Mouse (Mus musculus): Measurements from ENCODE around the gene Sla2. TPM values are rescaled to one million over a fixed set of nuclear protein-coding genes. Genes with fewer than 3 reads are reported as not detected.
A peak's percentile ranks its signal among the peaks of the same experiment; 100 is the strongest.

Gene Sla2
- polyA plus RNA-seq, 1 experiment from 2014 or later = 11.6 TPM

- DNase-seq (ENCODE audit: low spot score) = no peak
- Histone ChIP-seq H3K36me3 (ENCODE audit: control insufficient read depth, insufficient read depth, low read length) (peaks cover 60% of the 10 kb centered on the region), H3K9me3 (ENCODE audit: control insufficient read depth, low read length) (no peaks in the 10 kb centered on the region), H3K4me2 (no peak overlapping the region), H3K9ac (ENCODE audit: low read depth, low read length) (no peak overlapping the region), H3K4me1 (replicated peaks; ENCODE audit: control insufficient read depth, insufficient read depth, low read length) (peaks cover 19% of the 10 kb centered on the region), H3K27ac (ENCODE audit: low read depth, low read length) (no peak overlapping the region), H3K4me3 (ENCODE audit: low read depth, low read length) (no peak overlapping the region), H3K27me3 (replicated peaks; ENCODE audit: control insufficient read depth, insufficient read depth, low read length) (no peaks in the 10 kb centered on the region)
- ATAC-seq (replicated peaks; ENCODE audit: low FRiP score) = no peak
- 86% methylated on average over 7 of the region's 7 CpGs for WGBS
Measured at GRCm38 (mm10) chr2:156869554-156869953, 17.4 kb downstream of the Sla2 start.

DNA sequence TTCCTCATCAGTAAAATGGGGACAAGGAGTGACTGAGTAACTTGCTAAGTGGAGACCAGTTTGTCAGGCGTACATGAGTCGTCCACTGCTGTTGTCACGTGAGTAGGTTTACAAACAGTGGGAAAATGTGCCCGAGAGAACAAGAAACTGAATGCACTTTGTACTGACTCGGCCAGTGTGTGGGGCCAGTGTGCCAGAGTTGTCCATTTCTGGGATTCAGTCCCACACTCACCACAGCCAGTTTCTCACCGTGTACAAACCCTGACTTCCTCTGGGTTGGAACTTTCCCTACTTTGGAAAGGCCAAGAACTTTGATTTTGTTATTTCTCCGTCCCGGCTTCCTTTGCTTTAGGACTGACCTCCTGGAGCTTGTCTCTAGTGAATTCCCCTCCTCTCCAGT is 18.0 kb downstream of the Sla2 start:
- H3K9me3 ChIP-seq (ENCODE audit: control insufficient read depth, low read length) = no peaks in the 10 kb centered on the region
- peaks cover 20% of the 10 kb centered on the region for H3K4me1 ChIP-seq (replicated peaks; ENCODE audit: control insufficient read depth, insufficient read depth, low read length)
- H3K27me3 ChIP-seq (replicated peaks; ENCODE audit: control insufficient read depth, insufficient read depth, low read length) = no peaks in the 10 kb centered on the region
- H3K36me3 ChIP-seq (ENCODE audit: control insufficient read depth, insufficient read depth, low read length) = peaks cover 55% of the 10 kb centered on the region
- no peak overlapping the region for H3K9ac ChIP-seq (ENCODE audit: low read depth, low read length)
- 82% methylated on average over 8 of the region's 8 CpGs for WGBS
- H3K4me3 ChIP-seq (ENCODE audit: low read depth, low read length) = no peak overlapping the region
- DNase-seq (ENCODE audit: low spot score) (no peak), ATAC-seq (replicated peaks; ENCODE audit: low FRiP score) (no peak)
- no peak overlapping the region for H3K27ac ChIP-seq (ENCODE audit: low read depth, low read length)
- H3K4me2 ChIP-seq = no peak overlapping the region

GRCm38 (mm10) chr2:156864481-156864880 is 22.5 kb downstream of the Sla2 start:
- Histone ChIP-seq H3K4me1 (replicated peaks; ENCODE audit: control insufficient read depth, insufficient read depth, low read length) (peaks cover 17% of the 10 kb centered on the region), H3K27ac (ENCODE audit: low read depth, low read length) (peak overlapping the region; percentile 92), H3K27me3 (replicated peaks; ENCODE audit: control insufficient read depth, insufficient read depth, low read length) (no peaks in the 10 kb centered on the region), H3K9me3 (ENCODE audit: control insufficient read depth, low read length) (no peaks in the 10 kb centered on the region), H3K36me3 (ENCODE audit: control insufficient read depth, insufficient read depth, low read length) (peaks cover 25% of the 10 kb centered on the region; the same call in 1 of the 2 replicates), H3K9ac (ENCODE audit: low read depth, low read length) (peak overlapping the region; percentile 99), H3K4me2 (peak overlapping the region; percentile 82), H3K4me3 (ENCODE audit: low read depth, low read length) (peak overlapping the region; percentile 100)
- DNase-seq (ENCODE audit: low spot score) (no peak), ATAC-seq (replicated peaks; ENCODE audit: low FRiP score) (no peak)
- WGBS = 68% methylated on average over 3 of the region's 3 CpGs

DNA sequence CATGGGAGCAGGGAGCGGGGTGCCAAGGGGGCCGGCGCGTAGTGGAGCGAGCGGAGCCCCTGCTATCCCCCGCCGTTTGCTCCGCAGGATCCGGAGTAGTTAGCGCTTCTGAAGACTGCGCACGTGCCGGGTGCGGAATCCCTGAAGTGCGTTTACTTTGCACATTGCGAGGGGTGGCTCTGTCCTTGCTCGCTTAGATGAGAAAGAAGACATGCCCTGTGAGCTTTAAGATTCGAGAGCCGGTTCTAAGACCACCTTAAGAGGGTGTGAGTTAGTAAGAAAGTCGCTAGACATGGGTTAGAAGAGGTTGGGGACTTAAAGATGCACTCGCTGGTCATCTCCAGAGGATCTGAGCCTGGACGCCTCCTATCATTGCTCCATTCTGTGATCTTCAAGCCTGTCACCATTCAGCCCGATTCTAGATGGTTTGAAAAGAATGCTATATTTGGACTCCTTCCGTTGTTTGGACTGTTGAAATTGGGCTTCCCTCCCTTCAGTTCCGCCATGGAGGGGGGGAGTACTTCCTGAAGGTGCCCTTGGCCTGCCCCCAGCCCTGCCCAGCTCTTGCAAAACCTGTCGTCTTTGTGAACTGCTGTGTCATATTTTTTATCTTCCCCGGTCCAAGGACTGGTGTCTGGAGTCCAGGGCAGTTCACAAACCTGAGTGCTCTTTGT is 23.4 kb downstream of the Sla2 start:
- Histone ChIP-seq H3K27me3 (replicated peaks; ENCODE audit: control insufficient read depth, insufficient read depth, low read length) (no peaks in the 10 kb centered on the region), H3K4me3 (ENCODE audit: low read depth, low read length) (peak overlapping the region; percentile 100), H3K4me1 (replicated peaks; ENCODE audit: control insufficient read depth, insufficient read depth, low read length) (peaks cover 10% of the 10 kb centered on the region), H3K36me3 (ENCODE audit: control insufficient read depth, insufficient read depth, low read length) (peaks cover 19% of the 10 kb centered on the region; the same call in 1 of the 2 replicates), H3K27ac (ENCODE audit: low read depth, low read length) (peak overlapping the region; percentile 92), H3K9ac (ENCODE audit: low read depth, low read length) (peak overlapping the region; percentile 99), H3K4me2 (peak overlapping the region; percentile 82), H3K9me3 (ENCODE audit: control insufficient read depth, low read length) (no peaks in the 10 kb centered on the region)
- ATAC-seq (replicated peaks; ENCODE audit: low FRiP score) (peak; percentile 53), DNase-seq (ENCODE audit: low spot score) (peak; percentile 52)
- WGBS = 2% methylated on average over 28 of the region's 28 CpGs

- peaks cover 15% of the 10 kb centered on the region; the same call in 1 of the 2 replicates for H3K36me3 ChIP-seq (ENCODE audit: control insufficient read depth, insufficient read depth, low read length)
- H3K4me1 ChIP-seq (replicated peaks; ENCODE audit: control insufficient read depth, insufficient read depth, low read length) = peaks cover 10% of the 10 kb centered on the region; the same call in 1 of the 2 replicates
- peak within 1 kb of the TSS; percentile 87 for H3K4me2 ChIP-seq
- H3K9ac ChIP-seq (ENCODE audit: low read depth, low read length) = peak within 1 kb of the TSS; percentile 99
- no peaks in the 10 kb centered on the region for H3K9me3 ChIP-seq (ENCODE audit: control insufficient read depth, low read length)
- H3K4me3 ChIP-seq (ENCODE audit: low read depth, low read length) = peak within 1 kb of the TSS; percentile 100
- WGBS = under 1% methylated on average over 97 of the region's 98 CpGs
- ATAC-seq (replicated peaks; ENCODE audit: low FRiP score) = peak; percentile 92
- no peaks in the 10 kb centered on the region for H3K27me3 ChIP-seq (replicated peaks; ENCODE audit: control insufficient read depth, insufficient read depth, low read length)
- DNase-seq (ENCODE audit: low spot score) = peak; percentile 98
- H3K27ac ChIP-seq (ENCODE audit: low read depth, low read length) = peak within 1 kb of the TSS; percentile 92
Measured at GRCm38 (mm10) chr2:156862772-156863486, 24.1 kb downstream of the Sla2 start, which contains the start of gene Rab5if. TSS of gene Rab5if (plus strand) at chr2:156863128.

DNA sequence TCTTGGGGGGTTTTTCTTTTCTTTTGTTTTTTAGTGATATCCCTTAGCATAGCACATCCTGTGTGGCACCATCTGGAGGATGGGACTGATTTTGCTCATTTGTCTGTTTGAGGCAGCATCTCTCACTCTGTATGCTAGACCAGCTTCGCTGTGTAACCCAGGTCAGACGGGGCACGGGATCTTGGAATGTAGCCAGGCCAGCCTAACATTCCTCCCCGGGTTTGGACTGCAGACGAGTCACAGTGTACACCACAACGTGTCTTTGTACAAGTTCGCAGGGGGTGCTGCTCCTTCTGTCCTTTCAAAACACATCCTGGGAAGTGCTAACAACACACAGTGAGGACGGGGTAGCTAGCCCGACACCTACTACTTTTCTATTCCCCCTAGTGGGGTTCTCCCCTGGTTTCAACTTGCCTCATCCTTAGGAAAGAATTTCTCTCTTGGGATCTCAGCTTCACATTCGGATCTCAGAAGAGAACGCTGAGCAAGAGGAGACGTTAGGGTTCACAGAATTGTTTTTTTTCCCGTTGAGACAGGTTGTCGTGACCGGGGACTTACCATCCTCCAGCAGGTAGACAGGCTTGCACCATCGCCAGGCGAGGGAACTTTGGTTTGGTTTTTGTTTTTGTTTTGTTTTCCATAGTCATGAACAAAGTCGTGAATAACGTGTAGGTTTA is 24.8 kb downstream of the Sla2 start:
- Histone ChIP-seq H3K36me3 (ENCODE audit: control insufficient read depth, insufficient read depth, low read length) (peaks cover 12% of the 10 kb centered on the region; the same call in 1 of the 2 replicates), H3K27me3 (replicated peaks; ENCODE audit: control insufficient read depth, insufficient read depth, low read length) (no peaks in the 10 kb centered on the region), H3K9me3 (ENCODE audit: control insufficient read depth, low read length) (no peaks in the 10 kb centered on the region), H3K4me1 (replicated peaks; ENCODE audit: control insufficient read depth, insufficient read depth, low read length) (peaks cover 10% of the 10 kb centered on the region; the same call in 1 of the 2 replicates), H3K4me3 (ENCODE audit: low read depth, low read length) (peak overlapping the region; percentile 100), H3K27ac (ENCODE audit: low read depth, low read length) (peak overlapping the region; percentile 92), H3K9ac (ENCODE audit: low read depth, low read length) (peak overlapping the region; percentile 74), H3K4me2 (peak overlapping the region; percentile 87)
- peak; percentile 55 for DNase-seq (ENCODE audit: low spot score)
- WGBS = under 1% methylated on average over 19 of the region's 19 CpGs
- peak; percentile 22 for ATAC-seq (replicated peaks; ENCODE audit: low FRiP score)

- H3K27me3 ChIP-seq (replicated peaks; ENCODE audit: control insufficient read depth, insufficient read depth, low read length) = no peaks in the 10 kb centered on the region
- no peak overlapping the region for H3K9ac ChIP-seq (ENCODE audit: low read depth, low read length)
- peaks cover 5% of the 10 kb centered on the region; the same call in 1 of the 2 replicates for H3K36me3 ChIP-seq (ENCODE audit: control insufficient read depth, insufficient read depth, low read length)
- no peaks in the 10 kb centered on the region for H3K9me3 ChIP-seq (ENCODE audit: control insufficient read depth, low read length)
- 82% methylated on average over 7 of the region's 7 CpGs for WGBS
- peaks cover 3% of the 10 kb centered on the region; the same call in 1 of the 2 replicates for H3K4me1 ChIP-seq (replicated peaks; ENCODE audit: control insufficient read depth, insufficient read depth, low read length)
- DNase-seq (ENCODE audit: low spot score) (no peak), ATAC-seq (replicated peaks; ENCODE audit: low FRiP score) (no peak)
- no peak overlapping the region for H3K4me2 ChIP-seq
- no peak overlapping the region for H3K4me3 ChIP-seq (ENCODE audit: low read depth, low read length)
- no peak overlapping the region for H3K27ac ChIP-seq (ENCODE audit: low read depth, low read length)
Measured at GRCm38 (mm10) chr2:156858671-156859070, 28.3 kb downstream of the Sla2 start.

DNA sequence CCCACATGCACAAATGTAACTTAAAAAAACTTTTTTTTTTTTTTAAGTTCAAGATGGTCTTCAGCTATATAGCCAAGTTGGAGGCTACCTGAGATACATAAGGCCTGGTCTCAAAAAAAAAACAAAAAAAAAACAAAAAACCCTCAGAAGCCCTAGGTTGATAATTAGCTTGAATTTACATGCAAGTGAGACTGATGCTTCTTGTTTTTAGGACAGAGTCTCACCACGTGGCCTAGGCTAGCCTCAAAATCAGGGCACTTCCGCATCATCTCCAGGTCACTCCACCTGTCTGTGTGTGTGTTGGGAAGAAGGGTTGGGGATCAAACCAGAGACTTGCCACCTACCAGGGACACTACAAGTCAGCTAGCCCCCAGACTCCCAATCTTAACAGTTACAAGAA is 29.2 kb downstream of the Sla2 start, which contains the start of gene 4930518I15Rik:
TSS of gene 4930518I15Rik (minus strand) at position 112 of the 400 bp plus-strand sequence.
- peaks cover 7% of the 10 kb centered on the region; the same call in 1 of the 2 replicates for H3K36me3 ChIP-seq (ENCODE audit: control insufficient read depth, insufficient read depth, low read length)
- DNase-seq (ENCODE audit: low spot score) = no peak
- no peak for ATAC-seq (replicated peaks; ENCODE audit: low FRiP score)
- WGBS = 87% methylated on average over 2 of the region's 2 CpGs
- H3K4me1 ChIP-seq (replicated peaks; ENCODE audit: control insufficient read depth, insufficient read depth, low read length) = peaks cover 3% of the 10 kb centered on the region; the same call in 1 of the 2 replicates
- H3K27me3 ChIP-seq (replicated peaks; ENCODE audit: control insufficient read depth, insufficient read depth, low read length) = no peaks in the 10 kb centered on the region
- H3K27ac ChIP-seq (ENCODE audit: low read depth, low read length) = no peak within 1 kb of the TSS
- H3K9ac ChIP-seq (ENCODE audit: low read depth, low read length) = no peak within 1 kb of the TSS
- H3K4me2 ChIP-seq = no peak within 1 kb of the TSS
- no peak within 1 kb of the TSS for H3K4me3 ChIP-seq (ENCODE audit: low read depth, low read length)
- H3K9me3 ChIP-seq (ENCODE audit: control insufficient read depth, low read length) = no peaks in the 10 kb centered on the region
